Mouse (Mus musculus): ENCODE measurements around the gene Prkcz. TPM values are rescaled to one million over a fixed set of nuclear protein-coding genes. Genes with fewer than 3 reads are reported as not detected.

Prkcz gene
- polyA plus RNA-seq, 1 experiment from 2014 or later, result 93.9 TPM

GRCm38 (mm10) chr4:155223594-155224528 lies 137.3 kb downstream of the Prkcz start:
- peak overlapping the region; percentile 96 for H3K27ac ChIP-seq (ENCODE audit: low read depth, low read length)
- H3K27me3 ChIP-seq (replicated peaks; ENCODE audit: control insufficient read depth, insufficient read depth, low read length), result no peaks in the 10 kb centered on the region
- no peak for ATAC-seq
- WGBS, result 30% methylated on average over 20 of the region's 20 CpGs
- H3K4me2 ChIP-seq (ENCODE audit: low read length), result peak overlapping the region; percentile 78
- no peaks in the 10 kb centered on the region for H3K9me3 ChIP-seq (ENCODE audit: control insufficient read depth, low read length)
- H3K4me1 ChIP-seq (ENCODE audit: control insufficient read depth, insufficient read depth, low read depth, low read length), result peaks cover 24% of the 10 kb centered on the region
- H3K9ac ChIP-seq (ENCODE audit: low read depth, low read length), result peak overlapping the region; percentile 91
- H3K36me3 ChIP-seq (ENCODE audit: control insufficient read depth, insufficient read depth, low read length), result no peaks in the 10 kb centered on the region
- H3K4me3 ChIP-seq (ENCODE audit: low read length), result peak overlapping the region; percentile 54

GRCm38 (mm10) chr4:155222841-155223593 lies 138.1 kb downstream of the Prkcz start:
- peak; percentile 100 for ATAC-seq
- Histone ChIP-seq H3K4me1 (ENCODE audit: control insufficient read depth, insufficient read depth, low read depth, low read length) (peaks cover 32% of the 10 kb centered on the region), H3K27me3 (replicated peaks; ENCODE audit: control insufficient read depth, insufficient read depth, low read length) (no peaks in the 10 kb centered on the region), H3K4me2 (ENCODE audit: low read length) (peak overlapping the region; percentile 98), H3K9me3 (ENCODE audit: control insufficient read depth, low read length) (no peaks in the 10 kb centered on the region), H3K27ac (ENCODE audit: low read depth, low read length) (peak overlapping the region; percentile 96), H3K9ac (ENCODE audit: low read depth, low read length) (peak overlapping the region; percentile 93), H3K36me3 (ENCODE audit: control insufficient read depth, insufficient read depth, low read length) (no peaks in the 10 kb centered on the region), H3K4me3 (ENCODE audit: low read length) (peak overlapping the region; percentile 68)
- under 1% methylated on average over 55 of the region's 116 CpGs for WGBS

GRCm38 (mm10) chr4:155222552-155222840 lies 138.7 kb downstream of the Prkcz start, which contains the start of gene Ski:
Gene Ski (minus strand): TSS chr4:155222592.
- Histone ChIP-seq H3K4me1 (ENCODE audit: control insufficient read depth, insufficient read depth, low read depth, low read length) (peaks cover 38% of the 10 kb centered on the region), H3K4me2 (ENCODE audit: low read length) (peak within 1 kb of the TSS; percentile 98), H3K9ac (ENCODE audit: low read depth, low read length) (peak within 1 kb of the TSS; percentile 93), H3K4me3 (ENCODE audit: low read length) (peak within 1 kb of the TSS; percentile 68), H3K9me3 (ENCODE audit: control insufficient read depth, low read length) (no peaks in the 10 kb centered on the region), H3K27me3 (replicated peaks; ENCODE audit: control insufficient read depth, insufficient read depth, low read length) (no peaks in the 10 kb centered on the region), H3K36me3 (ENCODE audit: control insufficient read depth, insufficient read depth, low read length) (no peaks in the 10 kb centered on the region), H3K27ac (ENCODE audit: low read depth, low read length) (peak within 1 kb of the TSS; percentile 96)
- no peak for ATAC-seq
- no CpG with 5 or more reads among the region's 63 CpGs for WGBS

- Histone ChIP-seq H3K4me1 (ENCODE audit: control insufficient read depth, insufficient read depth, low read depth, low read length) (peaks cover 44% of the 10 kb centered on the region), H3K9ac (ENCODE audit: low read depth, low read length) (peak overlapping the region; percentile 93), H3K4me2 (ENCODE audit: low read length) (peak overlapping the region; percentile 98), H3K36me3 (ENCODE audit: control insufficient read depth, insufficient read depth, low read length) (no peaks in the 10 kb centered on the region), H3K4me3 (ENCODE audit: low read length) (peak overlapping the region; percentile 68), H3K27me3 (replicated peaks; ENCODE audit: control insufficient read depth, insufficient read depth, low read length) (no peaks in the 10 kb centered on the region), H3K27ac (ENCODE audit: low read depth, low read length) (peak overlapping the region; percentile 89), H3K9me3 (ENCODE audit: control insufficient read depth, low read length) (no peaks in the 10 kb centered on the region)
- ATAC-seq, result no peak
- WGBS, result under 1% methylated on average over 72 of the region's 93 CpGs
Measured at GRCm38 (mm10) chr4:155221599-155222551, 139.3 kb downstream of the Prkcz start.

- WGBS, result 0% methylated on average over 7 of the region's 7 CpGs
- Histone ChIP-seq H3K4me2 (ENCODE audit: low read length) (peak overlapping the region; percentile 98), H3K27ac (ENCODE audit: low read depth, low read length) (peak overlapping the region; percentile 89), H3K4me3 (ENCODE audit: low read length) (peak overlapping the region; percentile 68), H3K36me3 (ENCODE audit: control insufficient read depth, insufficient read depth, low read length) (no peaks in the 10 kb centered on the region), H3K4me1 (ENCODE audit: control insufficient read depth, insufficient read depth, low read depth, low read length) (peaks cover 52% of the 10 kb centered on the region), H3K27me3 (replicated peaks; ENCODE audit: control insufficient read depth, insufficient read depth, low read length) (no peaks in the 10 kb centered on the region), H3K9ac (ENCODE audit: low read depth, low read length) (peak overlapping the region; percentile 93), H3K9me3 (ENCODE audit: control insufficient read depth, low read length) (no peaks in the 10 kb centered on the region)
- ATAC-seq, result no peak
Measured at GRCm38 (mm10) chr4:155221106-155221505, 140.1 kb downstream of the Prkcz start.

GRCm38 (mm10) chr4:155220213-155221100 lies 140.7 kb downstream of the Prkcz start:
- Histone ChIP-seq H3K4me3 (ENCODE audit: low read length) (peak overlapping the region; percentile 68), H3K4me2 (ENCODE audit: low read length) (peak overlapping the region; percentile 98), H3K9me3 (ENCODE audit: control insufficient read depth, low read length) (no peaks in the 10 kb centered on the region), H3K27ac (ENCODE audit: low read depth, low read length) (peak overlapping the region; percentile 89), H3K4me1 (ENCODE audit: control insufficient read depth, insufficient read depth, low read depth, low read length) (peaks cover 58% of the 10 kb centered on the region), H3K9ac (ENCODE audit: low read depth, low read length) (peak overlapping the region; percentile 93), H3K36me3 (ENCODE audit: control insufficient read depth, insufficient read depth, low read length) (no peaks in the 10 kb centered on the region), H3K27me3 (replicated peaks; ENCODE audit: control insufficient read depth, insufficient read depth, low read length) (no peaks in the 10 kb centered on the region)
- WGBS, result 2% methylated on average over 14 of the region's 14 CpGs
- ATAC-seq, result no peak

GRCm38 (mm10) chr4:155219271-155220212 lies 141.6 kb downstream of the Prkcz start:
- H3K27me3 ChIP-seq (replicated peaks; ENCODE audit: control insufficient read depth, insufficient read depth, low read length), result no peaks in the 10 kb centered on the region
- no peak for ATAC-seq
- H3K4me3 ChIP-seq (ENCODE audit: low read length), result peak overlapping the region; percentile 68
- 48% methylated on average over 12 of the region's 12 CpGs for WGBS
- H3K27ac ChIP-seq (ENCODE audit: low read depth, low read length), result 0 out of 2 replicates have a peak overlapping the region, but pooled peaks have one; percentile 7
- H3K9me3 ChIP-seq (ENCODE audit: control insufficient read depth, low read length), result no peaks in the 10 kb centered on the region
- peak overlapping the region; percentile 93 for H3K9ac ChIP-seq (ENCODE audit: low read depth, low read length)
- peak overlapping the region; percentile 98 for H3K4me2 ChIP-seq (ENCODE audit: low read length)
- H3K4me1 ChIP-seq (ENCODE audit: control insufficient read depth, insufficient read depth, low read depth, low read length), result peaks cover 67% of the 10 kb centered on the region
- H3K36me3 ChIP-seq (ENCODE audit: control insufficient read depth, insufficient read depth, low read length), result no peaks in the 10 kb centered on the region

Measured in hindbrain, embryonic 16.5 days (tissue).